Mouse (Mus musculus) bone marrow, adult 2 months (tissue): ENCODE measurements around the gene Sdccag8. TPM values are rescaled to one million over a fixed set of nuclear protein-coding genes. Genes with fewer than 3 reads are reported as not detected.

Experiments used
- H3K27ac ChIP-seq: fragments of 200-500 bp; 2 replicates; pipeline ENCODE4 v1.5.1; 2012; ENCODE audit warnings: low read depth, mild to moderate bottlenecking, control low read depth, inconsistent platforms, low read length; ENCODE audit not compliant: control insufficient read depth, poor library complexity, insufficient read depth
- H3K4me1 ChIP-seq: fragments of 200-500 bp; 2 replicates; pipeline ENCODE4 v1.6.1; 2011; ENCODE audit warnings: low read length; ENCODE audit not compliant: control insufficient read depth, insufficient read depth
- H3K4me3 ChIP-seq: fragments of 200-500 bp; replicated peaks from 2 replicates; pipeline ENCODE3; 2011; ENCODE audit warnings: mild to moderate bottlenecking, low read depth, low read length, control low read depth; ENCODE audit not compliant: control insufficient read depth
- CTCF ChIP-seq: fragments of 200-500 bp; IDR thresholded peaks from 2 replicates; pipeline ENCODE4 v1.5.1; 2011; ENCODE audit warnings: low read length, control low read depth; ENCODE audit not compliant: control insufficient read depth, insufficient read depth
- POLR2A ChIP-seq: fragments of 200-500 bp; IDR thresholded peaks from 2 replicates; pipeline ENCODE4 v1.6.1; 2011; ENCODE audit warnings: low read depth, mild to moderate bottlenecking, control low read depth, low read length, borderline replicate concordance; ENCODE audit not compliant: control insufficient read depth
- WGBS: fragments of 180-500 bp; shearing (Covaris S2); methylation state at CpG from one replicate; pipeline ENCODE4 v1.1.7; 2018; 5-methylcytosine and 5-hydroxymethylcytosine counted together
- polyA plus RNA-seq: library from polyadenylated mRNA; stranded (reverse); fragments of >200 nt; gene quantifications from 2 replicates; pipeline ENCODE4 v1.2.4, GENCODE M21; 2011; ENCODE audit warnings: low replicate concordance; ENCODE audit not compliant: missing spikeins, insufficient read depth, insufficient read length

Sdccag8 gene
- polyA plus RNA-seq, 1 experiment, result 9.2 TPM

DNA sequence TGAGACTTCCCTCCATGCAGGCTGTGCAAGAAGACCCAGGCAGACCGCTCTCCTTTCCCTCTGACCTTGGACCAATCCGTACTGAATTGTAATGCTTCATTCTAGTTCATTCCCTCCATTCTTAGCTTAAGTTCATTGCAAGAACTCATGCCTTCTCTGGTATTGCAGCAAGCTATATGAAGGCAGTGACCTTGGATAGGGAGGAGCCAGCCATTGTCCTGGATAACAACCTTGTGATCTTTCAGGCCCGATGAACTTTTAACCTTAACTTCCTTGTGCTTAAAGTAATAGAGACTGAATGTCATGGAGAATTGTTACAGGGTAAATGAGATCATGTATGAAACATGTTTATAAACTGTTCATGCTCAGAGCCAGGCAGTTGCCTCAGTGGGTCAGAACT is 152.8 kb downstream of the Sdccag8 start:
- TF ChIP-seq POLR2A, result no peak
- no peak for TF ChIP-seq CTCF
- 82% methylated on average over 3 of the region's 3 CpGs for WGBS
- H3K4me1 ChIP-seq, result no peaks in the 10 kb centered on the region; the same call in 1 of the 2 replicates
- no peak overlapping the region for H3K4me3 ChIP-seq
- H3K27ac ChIP-seq, result no peak overlapping the region

DNA sequence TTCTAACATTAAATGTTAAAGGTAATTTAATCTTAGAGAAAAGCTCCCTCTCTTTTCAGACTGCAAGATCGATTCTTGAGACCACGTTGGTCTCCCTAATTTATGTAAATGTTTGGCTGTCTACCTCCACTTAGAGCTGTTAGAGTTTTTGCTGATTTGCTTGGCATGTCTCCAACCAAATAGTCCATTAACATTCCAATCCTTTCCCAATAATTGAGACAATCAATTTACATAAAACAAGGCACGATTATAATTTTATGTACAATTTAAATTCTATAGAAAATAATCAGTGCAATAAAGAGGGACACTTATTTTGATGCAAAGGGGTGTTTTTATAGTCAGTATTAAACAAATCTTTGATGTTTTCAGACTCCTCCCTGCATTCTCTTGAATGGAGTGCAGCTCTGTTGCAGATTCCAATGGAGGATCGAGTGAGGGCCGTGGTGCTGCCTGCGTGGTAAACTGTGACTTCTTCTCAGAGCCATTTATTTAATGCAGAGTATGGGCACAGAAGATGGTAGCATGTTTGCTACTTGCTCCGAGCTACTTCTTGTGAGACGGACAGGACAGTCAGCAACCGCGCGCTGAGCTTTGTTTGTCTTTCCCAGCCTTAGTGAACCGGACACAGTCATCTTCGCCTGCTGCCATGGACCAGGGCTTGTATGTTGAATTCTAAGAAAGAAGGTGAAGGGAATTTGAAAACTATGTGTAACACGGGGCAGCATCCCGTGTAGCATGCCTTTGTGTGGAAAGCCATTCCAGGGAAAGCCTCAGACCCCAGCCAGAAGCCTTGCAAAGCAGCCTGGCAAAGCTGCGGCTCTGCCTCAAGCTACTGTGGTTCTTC is 156.4 kb downstream of the Sdccag8 start:
- H3K4me3 ChIP-seq, result no peak overlapping the region
- 83% methylated on average over 16 of the region's 16 CpGs for WGBS

DNA sequence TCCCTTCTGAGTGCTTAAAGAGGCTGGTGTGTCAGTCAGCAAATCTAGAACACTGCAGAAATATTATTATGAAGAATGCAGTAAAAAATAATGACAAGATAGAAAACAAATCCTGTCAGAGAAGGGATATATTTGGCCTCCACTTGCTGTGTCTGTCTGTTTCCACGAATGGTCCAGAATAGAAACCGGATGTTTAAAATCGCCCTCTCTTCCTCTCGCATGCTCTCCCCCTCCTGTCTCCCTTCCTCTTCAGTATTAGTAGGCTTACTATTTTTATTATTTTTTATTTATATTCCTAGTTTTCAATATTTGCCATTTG is 157.0 kb downstream of the Sdccag8 start:
- no peak overlapping the region for H3K27ac ChIP-seq
- 55% methylated on average over 4 of the region's 4 CpGs for WGBS
- no peak overlapping the region for H3K4me3 ChIP-seq
- no peaks in the 10 kb centered on the region; the same call in 1 of the 2 replicates for H3K4me1 ChIP-seq
- no peak for TF ChIP-seq POLR2A
- no peak for TF ChIP-seq CTCF

More for the DNA sequence above, 156.4 kb downstream of the Sdccag8 start:
- TF ChIP-seq POLR2A, result no peak
- TF ChIP-seq CTCF, result no peak
- Histone ChIP-seq H3K27ac (no peak overlapping the region), H3K4me1 (no peaks in the 10 kb centered on the region; the same call in 1 of the 2 replicates)

GRCm38 (mm10) chr1:176973356-176974088 is 159.1 kb downstream of the Sdccag8 start:
- TF ChIP-seq CTCF (no peak), POLR2A (no peak)
- no peak overlapping the region for H3K27ac ChIP-seq
- H3K4me3 ChIP-seq, result no peak overlapping the region
- no peaks in the 10 kb centered on the region; the same call in 1 of the 2 replicates for H3K4me1 ChIP-seq
- WGBS, result 58% methylated on average over 6 of the region's 6 CpGs

DNA sequence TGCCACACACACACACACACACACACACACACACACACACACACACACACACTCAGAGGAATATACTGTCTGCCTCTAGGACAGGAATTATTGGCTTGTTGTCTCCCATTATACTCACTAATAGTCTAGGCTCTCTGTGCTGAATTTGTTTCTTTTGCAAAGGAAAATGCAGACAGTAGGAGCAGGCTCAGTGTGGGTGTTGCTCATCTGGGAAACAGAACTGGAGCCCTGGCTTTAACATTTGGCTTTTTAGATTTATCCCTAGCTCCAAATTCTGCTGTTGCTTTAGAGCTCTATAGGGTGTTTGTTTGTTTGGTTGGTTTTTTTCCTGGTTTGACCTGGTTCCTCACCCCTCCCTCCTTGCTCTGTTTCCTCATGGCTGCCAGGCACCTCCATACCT is 164.8 kb downstream of the Sdccag8 start:
- no peak overlapping the region for H3K27ac ChIP-seq
- no peak overlapping the region for H3K4me3 ChIP-seq
- no peak for TF ChIP-seq CTCF
- TF ChIP-seq POLR2A, result no peak
- no peaks in the 10 kb centered on the region for H3K4me1 ChIP-seq

DNA sequence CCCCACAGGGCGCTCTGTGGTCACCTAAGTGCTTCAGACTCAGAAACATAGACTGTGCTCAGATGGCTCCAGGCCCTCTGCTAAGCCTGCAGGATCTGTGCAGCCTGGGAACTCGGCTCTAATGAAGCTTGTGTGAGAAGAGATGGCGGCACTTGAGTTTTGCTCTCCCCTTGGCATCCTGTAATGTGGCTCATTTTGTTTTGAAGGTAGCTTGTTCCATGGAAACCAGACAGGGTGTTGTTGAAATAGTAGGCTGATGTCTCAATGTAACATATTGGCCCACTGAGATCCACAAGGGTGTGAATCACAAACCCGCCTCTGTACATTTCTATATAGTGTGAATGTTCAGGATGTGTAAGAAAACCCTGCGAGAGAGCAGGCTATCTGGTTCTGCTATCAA is 165.7 kb downstream of the Sdccag8 start:
- Histone ChIP-seq H3K4me1 (no peaks in the 10 kb centered on the region), H3K4me3 (no peak overlapping the region), H3K27ac (no peak overlapping the region)
- WGBS, result 77% methylated on average over 5 of the region's 5 CpGs
- no peak for TF ChIP-seq POLR2A
- no peak for TF ChIP-seq CTCF

DNA sequence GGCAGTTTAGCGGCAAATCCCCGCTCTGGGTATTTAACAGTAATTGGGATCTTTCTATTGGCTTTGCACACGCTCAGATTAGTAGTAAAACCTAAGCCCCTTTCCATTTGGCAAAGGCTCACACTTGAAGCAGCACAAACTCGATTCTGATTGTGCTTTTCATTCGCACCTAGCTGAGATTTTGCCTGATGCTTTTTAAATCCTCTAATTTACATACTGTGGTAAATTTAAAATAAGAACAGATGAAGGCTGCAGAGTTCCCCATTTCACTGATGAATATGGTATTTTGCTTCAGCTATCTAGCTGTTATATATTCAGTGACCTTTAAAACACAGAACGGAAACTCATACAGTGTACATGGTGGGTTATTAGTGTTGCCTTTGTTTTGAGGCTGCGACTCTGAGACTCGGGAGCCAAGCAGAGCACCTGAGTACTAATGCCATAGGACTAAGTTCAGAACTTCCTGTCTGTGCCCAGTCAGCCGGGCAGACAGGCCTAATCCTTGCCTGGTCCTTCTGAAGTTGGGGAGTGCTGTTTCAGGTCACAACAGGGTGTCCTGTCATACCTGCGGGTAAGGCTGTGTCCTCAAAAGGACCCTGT is 166.4 kb downstream of the Sdccag8 start:
- 78% methylated on average over 10 of the region's 10 CpGs for WGBS
- TF ChIP-seq POLR2A, result no peak
- TF ChIP-seq CTCF, result no peak
- Histone ChIP-seq H3K4me1 (no peaks in the 10 kb centered on the region; the same call in 1 of the 2 replicates), H3K4me3 (no peak overlapping the region), H3K27ac (0 out of 2 replicates have a peak overlapping the region, but pooled peaks have one; percentile 23)

DNA sequence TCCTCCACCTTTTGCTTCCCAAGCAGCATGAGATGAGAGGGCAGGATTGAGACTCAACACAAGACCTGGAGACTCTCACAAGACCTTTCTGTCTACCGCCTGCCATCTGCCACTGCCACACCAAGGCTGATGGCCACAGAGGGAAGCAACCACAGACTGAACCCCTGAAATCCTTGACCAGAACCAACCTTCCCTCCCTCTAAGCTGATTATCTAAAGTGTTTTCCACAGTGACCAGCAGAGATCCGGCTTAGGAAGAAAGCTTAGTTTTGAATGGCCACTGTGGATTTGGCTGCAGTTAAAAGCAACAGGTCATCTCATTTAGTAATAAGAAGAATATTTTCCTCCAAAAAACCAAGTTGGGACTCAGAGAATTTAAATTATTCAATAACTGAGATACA is 167.1 kb downstream of the Sdccag8 start:
- WGBS, result 82% methylated on average over 2 of the region's 2 CpGs
- Histone ChIP-seq H3K4me3 (no peak overlapping the region), H3K4me1 (no peaks in the 10 kb centered on the region; the same call in 1 of the 2 replicates), H3K27ac (no peak overlapping the region)
- TF ChIP-seq POLR2A (no peak), CTCF (no peak)
